Mouse (Mus musculus) heart, postnatal 0 days (tissue): ENCODE data around the gene Luzp2. TPM values are rescaled to one million over a fixed set of nuclear protein-coding genes. Genes with fewer than 3 reads are reported as not detected.

ENCODE experiments used
- ATAC-seq: fragments of 200-750 bp; cut with Nextera tagmentation; 2 replicates; pipeline ENCODE4 v1.8.0; 2017; ENCODE audit warnings: low read depth, moderate number of reproducible peaks, moderate library complexity; ENCODE audit not compliant: insufficient read depth
- DNase-seq: peaks from one replicate; pipeline ENCODE4 v3.0.0-alpha.2; 2016; ENCODE audit warnings: low spot score
- H3K27ac ChIP-seq: fragments of 300-500 bp; sonication (generic); 2 replicates; pipeline ENCODE4 v1.5.1; 2014; ENCODE audit warnings: low read depth, mild to moderate bottlenecking
- H3K27me3 ChIP-seq: fragments of 300-500 bp; sonication (generic); 2 replicates; pipeline ENCODE4 v1.6.1; 2014; ENCODE audit warnings: low read length, mixed read lengths; ENCODE audit not compliant: control insufficient read depth, insufficient read depth
- H3K36me3 ChIP-seq: fragments of 300-500 bp; sonication (generic); replicated peaks from 2 replicates; pipeline ENCODE4 v1.6.1; 2014; ENCODE audit warnings: low read length, mixed read lengths; ENCODE audit not compliant: control insufficient read depth, insufficient read depth
- H3K4me1 ChIP-seq: fragments of 300-500 bp; sonication (generic); 2 replicates; pipeline ENCODE4 v1.6.1; 2014; ENCODE audit warnings: antibody characterized with exemption; ENCODE audit not compliant: control insufficient read depth, insufficient read depth
- H3K4me2 ChIP-seq: fragments of 300-500 bp; sonication (generic); 2 replicates; pipeline ENCODE4 v1.6.1; 2014; ENCODE audit warnings: low read depth, mild to moderate bottlenecking, low read length, moderate library complexity
- H3K4me3 ChIP-seq: fragments of 300-500 bp; sonication (generic); 2 replicates; pipeline ENCODE4 v1.5.1; 2014; ENCODE audit warnings: low read depth, low read length
- H3K9ac ChIP-seq: fragments of 300-500 bp; sonication (generic); replicated peaks from 2 replicates; pipeline ENCODE4 v1.6.1; 2014; ENCODE audit warnings: low read depth, low read length, mixed read lengths
- H3K9me3 ChIP-seq: fragments of 300-500 bp; sonication (generic); replicated peaks from 2 replicates; pipeline ENCODE4 v1.6.1; 2016; ENCODE audit warnings: low read length; ENCODE audit not compliant: control insufficient read depth
- CTCF ChIP-seq: IDR thresholded peaks from 2 replicates; pipeline ENCODE4 v1.5.1; 2016; ENCODE audit warnings: antibody characterized with exemption, control low read depth, low read depth
- EP300 ChIP-seq: IDR thresholded peaks from 2 replicates; pipeline ENCODE4 v1.6.1; 2016; ENCODE audit warnings: antibody characterized with exemption, low read depth
- WGBS: fragments of 180-500 bp; shearing (Covaris S2); extraction: QIAGEN DNeasy Blood & Tissue Kit; methylation state at CpG from one replicate; pipeline ENCODE4 v1.1.7; 2014; 5-methylcytosine and 5-hydroxymethylcytosine counted together
- polyA plus RNA-seq: library from polyadenylated mRNA; unstranded; fragments of >200 nt; fragmentation: Nextera tagmentation; extraction: Ambion mirVana; gene quantifications from 2 replicates; pipeline ENCODE4 v1.2.1, GENCODE M21; 2015
- total RNA-seq: library from RNA; depleted of rRNA; stranded (reverse); fragments of >200 nt; gene quantifications from 2 replicates; pipeline ENCODE4 v1.2.3, GENCODE M21; 2014; ENCODE audit warnings: low replicate concordance

The Luzp2 gene
- total and polyA plus RNA-seq, 2 experiments from 2014 or later, result 0.08 TPM; not detected in 1

- H3K36me3 ChIP-seq, result no peaks in the 10 kb centered on the region
- TF ChIP-seq EP300 (no peak), CTCF (no peak)
- H3K4me2 ChIP-seq, result no peak overlapping the region
- no peak for ATAC-seq
- no peak overlapping the region for H3K4me3 ChIP-seq
- DNase-seq, result no peak
- WGBS, result 67% methylated on average over 2 of the region's 2 CpGs
- no peaks in the 10 kb centered on the region for H3K4me1 ChIP-seq
- no peak overlapping the region for H3K9ac ChIP-seq
- H3K27me3 ChIP-seq, result no peaks in the 10 kb centered on the region
- H3K27ac ChIP-seq, result no peak overlapping the region
- no peaks in the 10 kb centered on the region for H3K9me3 ChIP-seq
Measured at GRCm38 (mm10) chr7:55222997-55223396, 387.7 kb downstream of the Luzp2 start.

- Histone ChIP-seq H3K27me3 (no peaks in the 10 kb centered on the region), H3K27ac (no peak overlapping the region), H3K36me3 (no peaks in the 10 kb centered on the region), H3K4me1 (no peaks in the 10 kb centered on the region), H3K4me2 (no peak overlapping the region), H3K9ac (no peak overlapping the region), H3K4me3 (no peak overlapping the region), H3K9me3 (no peaks in the 10 kb centered on the region)
- TF ChIP-seq CTCF (no peak), EP300 (no peak)
- ATAC-seq (no peak), DNase-seq (no peak)
Measured at GRCm38 (mm10) chr7:55229407-55229806, 394.1 kb downstream of the Luzp2 start.
